Mouse (Mus musculus) layer of hippocampus, postnatal 36 days (tissue): ENCODE measurements at regions not wholly inside any gene's neighbourhood (a gene's known extent, or its start where the extent isn't known, plus 50 kb on each side); places are given as distances from the start of the nearest gene placed in this dataset.

Source experiments
- DNase-seq, 2 experiments: peaks; one replicate each; pipeline ENCODE4 v3.0.0; 2022

GRCm38 (mm10) chr10:102694810-102695209, 182.8 kb downstream of the Rassf9 start:
- DNase-seq: no peak

GRCm38 (mm10) chr10:102689966-102690365, 177.9 kb downstream of the Rassf9 start:
- no peak for DNase-seq

- DNase-seq: no peak
Measured at GRCm38 (mm10) chr10:102686667-102687397, 174.8 kb downstream of the Rassf9 start.

- no peak for DNase-seq
Measured at GRCm38 (mm10) chr10:102685833-102686434, 173.9 kb downstream of the Rassf9 start.

- no peak for DNase-seq
Measured at GRCm38 (mm10) chr10:102667359-102667758, 155.3 kb downstream of the Rassf9 start.

GRCm38 (mm10) chr10:102659683-102660082, 147.7 kb downstream of the Rassf9 start:
- no peak for DNase-seq

GRCm38 (mm10) chr10:102636507-102636906, 124.5 kb downstream of the Rassf9 start:
- no peak for DNase-seq

GRCm38 (mm10) chr10:102633438-102633837, 121.4 kb downstream of the Rassf9 start:
- no peak for DNase-seq

- no peak for DNase-seq
Measured at GRCm38 (mm10) chr10:102628609-102629008, 116.6 kb downstream of the Rassf9 start.

GRCm38 (mm10) chr10:102623895-102624294, 111.9 kb downstream of the Rassf9 start:
- no peak for DNase-seq

- no peak for DNase-seq
Measured at GRCm38 (mm10) chr10:102622583-102623008, 110.6 kb downstream of the Rassf9 start.

- no peak for DNase-seq
Measured at GRCm38 (mm10) chr10:102618711-102619110, 106.7 kb downstream of the Rassf9 start.

- no peak for DNase-seq
Measured at GRCm38 (mm10) chr10:102615962-102616595, 104.1 kb downstream of the Rassf9 start.
